In the genomic region with DNA sequence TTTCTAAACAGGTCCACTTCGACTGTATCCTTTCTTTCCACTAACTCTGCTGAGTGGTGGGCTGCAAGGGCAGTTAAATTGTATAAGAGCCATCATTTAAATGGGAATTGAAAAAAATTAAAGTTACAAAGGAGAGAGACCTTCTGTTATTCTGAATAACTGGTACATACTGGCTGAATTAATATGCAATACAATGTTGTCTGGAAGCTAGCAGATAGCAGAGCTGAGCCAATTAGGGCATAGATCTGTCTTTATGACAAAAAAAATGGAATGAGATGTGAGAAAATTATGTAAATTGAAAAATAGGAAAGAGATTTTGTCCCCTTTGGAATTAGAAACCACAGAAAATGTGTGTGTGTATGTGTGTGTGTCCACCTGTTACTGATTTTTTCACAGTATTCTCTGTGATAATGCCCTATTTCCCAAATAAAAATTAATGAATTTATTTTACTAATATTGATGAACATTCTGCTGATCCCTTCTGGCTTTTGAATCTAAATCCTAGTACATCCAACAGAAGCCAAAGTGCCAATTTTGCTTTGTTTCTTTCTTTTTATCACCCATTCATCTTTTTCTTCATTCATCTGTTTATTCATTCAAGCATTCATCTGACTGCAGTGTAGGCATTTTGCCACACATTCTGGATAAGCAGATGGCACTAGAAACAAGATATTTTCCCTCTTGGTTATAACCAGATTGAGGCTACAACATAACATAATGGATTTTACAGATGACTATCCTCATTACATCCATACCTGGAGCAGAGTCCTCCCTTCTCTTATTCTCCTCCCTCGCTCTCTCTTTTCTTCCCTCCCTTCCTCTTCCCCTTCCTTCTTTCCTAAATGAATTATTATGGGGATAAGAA, we compare ENCODE assay signal across 18 mouse cellular contexts.
DNase-seq lines count a peak whose midpoint lies in the region; ATAC-seq lines count a peak whose summit lies in the region.
"Had no signal": no experiment of that assay in that cellular context is flagged by ENCODE, and none has a peak within 500 bp of the region (broad histone marks: within the 10 kb centered on the region; RNA-seq: fewer than 3 reads in every experiment).

No protein-coding gene starts in this region.

- no peaks in the 10 kb centered on the region for H3K27me3 ChIP-seq in hindbrain, embryonic 16.5 days (replicated peaks; ENCODE audit: control insufficient read depth, insufficient read depth, low read length)
- H3K27me3 ChIP-seq in hindbrain, embryonic 11.5 days (ENCODE audit: control insufficient read depth, insufficient read depth, low read length), result no peaks in the 10 kb centered on the region
- H3K27me3 ChIP-seq: embryonic facial prominence, embryonic 13.5 days; heart, embryonic 12.5 days; lung, embryonic 15.5 days; megakaryocyte, embryonic 14.5 days had no signal

- no peak for DNase-seq in hindbrain, embryonic 11.5 days (ENCODE audit: low spot score)
- peak; percentile 23 for DNase-seq in cerebellum, adult 11 months
- peak; percentile 22 to 71 for DNase-seq in cerebellum, postnatal 25 days
- DNase-seq in layer of hippocampus, postnatal 10 days (ENCODE audit: low spot score in 2 of 2), result peak; percentile 28 to 48
- DNase-seq in spleen, postnatal 4 days (ENCODE audit: low spot score in 2 of 2), result no peak
- no peak for DNase-seq in gastrocnemius, adult 18-20 months (ENCODE audit: low spot score)
- DNase-seq: adrenal gland, adult 8-10 months; B cell, adult 2 months; heart, postnatal 4 days; kidney, postnatal 10 days; right cerebral cortex, postnatal 4 days; thymus, postnatal 25 days had no signal

- H3K4me2 ChIP-seq in hindbrain, embryonic 16.5 days (ENCODE audit: low read length), result no peak overlapping the region
- H3K4me2 ChIP-seq in hindbrain, embryonic 11.5 days (replicated peaks; ENCODE audit: low read depth, low read length), result no peak overlapping the region
- H3K4me2 ChIP-seq: embryonic facial prominence, embryonic 13.5 days; heart, embryonic 12.5 days; lung, embryonic 15.5 days had no signal

- H3K4me3 ChIP-seq in hindbrain, embryonic 16.5 days (ENCODE audit: low read length), result no peak overlapping the region
- H3K4me3 ChIP-seq in hindbrain, embryonic 11.5 days (ENCODE audit: low read depth, low read length), result no peak overlapping the region
- H3K4me3 ChIP-seq: embryonic facial prominence, embryonic 13.5 days; heart, embryonic 12.5 days; lung, embryonic 15.5 days; megakaryocyte, embryonic 14.5 days had no signal

- no peak overlapping the region for H3K27ac ChIP-seq in hindbrain, embryonic 16.5 days (ENCODE audit: low read depth, low read length)
- H3K27ac ChIP-seq in hindbrain, embryonic 11.5 days (ENCODE audit: low read depth, low read length), result no peak overlapping the region
- H3K27ac ChIP-seq: embryonic facial prominence, embryonic 13.5 days; lung, embryonic 15.5 days had no signal

- 75% methylated on average over 2 of the region's 2 CpGs for WGBS in hindbrain, embryonic 16.5 days
- 80% methylated on average over 2 of the region's 2 CpGs for WGBS in hindbrain, embryonic 11.5 days

- ATAC-seq in hindbrain, embryonic 16.5 days, result peak; percentile 27; the same call in 1 of the 2 replicates
- no peak for ATAC-seq in hindbrain, embryonic 11.5 days (ENCODE audit: low FRiP score)
- ATAC-seq: intestine, embryonic 16.5 days had no signal

- no peak overlapping the region for H3K9ac ChIP-seq in hindbrain, embryonic 16.5 days (ENCODE audit: low read depth, low read length)
- H3K9ac ChIP-seq in hindbrain, embryonic 11.5 days (ENCODE audit: low read depth, low read length), result no peak overlapping the region
- H3K9ac ChIP-seq: embryonic facial prominence, embryonic 13.5 days; heart, embryonic 12.5 days; lung, embryonic 15.5 days had no signal

- H3K36me3 ChIP-seq in hindbrain, embryonic 16.5 days (ENCODE audit: control insufficient read depth, insufficient read depth, low read length), result no peaks in the 10 kb centered on the region
- H3K36me3 ChIP-seq in hindbrain, embryonic 11.5 days (ENCODE audit: control insufficient read depth, insufficient read depth, low read length), result no peaks in the 10 kb centered on the region
- H3K36me3 ChIP-seq: embryonic facial prominence, embryonic 13.5 days; heart, embryonic 12.5 days; lung, embryonic 15.5 days had no signal

- H3K9me3 ChIP-seq in hindbrain, embryonic 16.5 days (ENCODE audit: control insufficient read depth, low read length), result no peaks in the 10 kb centered on the region
- no peaks in the 10 kb centered on the region for H3K9me3 ChIP-seq in hindbrain, embryonic 11.5 days (ENCODE audit: control insufficient read depth, low read length)
- H3K9me3 ChIP-seq: embryonic facial prominence, embryonic 13.5 days; heart, embryonic 12.5 days; lung, embryonic 15.5 days; megakaryocyte, embryonic 14.5 days had no signal

- H3K4me1 ChIP-seq in hindbrain, embryonic 16.5 days (ENCODE audit: control insufficient read depth, insufficient read depth, low read depth, low read length), result no peaks in the 10 kb centered on the region
- H3K4me1 ChIP-seq in hindbrain, embryonic 11.5 days (replicated peaks; ENCODE audit: control insufficient read depth, insufficient read depth, low read length), result no peaks in the 10 kb centered on the region
- H3K4me1 ChIP-seq: embryonic facial prominence, embryonic 13.5 days; heart, embryonic 12.5 days; lung, embryonic 15.5 days; megakaryocyte, embryonic 14.5 days had no signal

Comparison
In these comparisons a context has a peak if more than half of its experiments do, and no peak if none do; other contexts are left out.
1. DNase-seq: peak in cerebellum, adult 11 months (single experiment), cerebellum, postnatal 25 days (2 of 2) and layer of hippocampus, postnatal 10 days (2 of 2); none in hindbrain, embryonic 11.5 days (single experiment), spleen, postnatal 4 days (0 of 2) and gastrocnemius, adult 18-20 months (single experiment).